In the genomic region with DNA sequence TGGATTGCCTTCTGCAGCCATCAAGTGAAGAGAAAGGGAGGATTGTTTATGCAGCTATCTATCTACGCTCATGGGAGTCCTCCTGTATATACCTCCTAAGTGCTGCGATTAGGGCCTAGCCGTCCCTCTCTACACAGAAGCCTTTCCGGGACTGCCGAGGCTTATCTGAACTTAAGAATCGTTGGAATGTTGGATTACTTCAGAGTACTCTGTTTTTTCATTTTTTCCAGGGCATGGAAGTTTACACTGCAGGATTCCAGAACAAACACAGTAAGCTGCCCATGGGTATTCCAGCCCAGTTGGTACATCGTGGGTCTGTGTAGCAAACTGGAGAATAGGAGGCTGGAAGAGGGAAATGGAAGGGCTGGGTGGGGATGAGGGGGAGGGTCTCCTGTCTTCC, we compare ENCODE assay signal across 18 mouse cellular contexts. TPM values are rescaled to one million over a fixed set of nuclear protein-coding genes. Genes with fewer than 3 reads are reported as not detected.
A peak's percentile ranks its signal among the peaks of the same experiment; 100 is the strongest.
DNase-seq lines count a peak whose midpoint lies in the region; ATAC-seq and TF ChIP-seq lines count a peak whose summit lies in the region.
"Had no signal": no experiment of that assay in that cellular context is flagged by ENCODE, and none has a peak within 500 bp of the region (broad histone marks: within the 10 kb centered on the region; RNA-seq: fewer than 3 reads in every experiment).

No protein-coding gene starts in this region.

- intact Hi-C loops in heart, postnatal 14 days (cut with DNase I), result no loop called here

- H3K9me3 ChIP-seq in heart, embryonic 11.5 days (replicated peaks; ENCODE audit: control insufficient read depth, low read length), result no peaks in the 10 kb centered on the region
- H3K9me3 ChIP-seq in heart, postnatal 0 days (replicated peaks; ENCODE audit: control insufficient read depth, low read length), result no peaks in the 10 kb centered on the region
- no peaks in the 10 kb centered on the region for H3K9me3 ChIP-seq in lung, embryonic 16.5 days (ENCODE audit: control insufficient read depth, low read length)
- no peaks in the 10 kb centered on the region for H3K9me3 ChIP-seq in stomach, postnatal 0 days (ENCODE audit: control insufficient read depth, low read length)
- H3K9me3 ChIP-seq: embryonic facial prominence, embryonic 10.5 days; midbrain, embryonic 13.5 days had no signal

- 0 out of 2 replicates have a peak, but pooled peaks cover 3% of the 10 kb centered on the region for H3K36me3 ChIP-seq in heart, embryonic 11.5 days (ENCODE audit: control insufficient read depth, insufficient read depth, low read length)
- peaks cover 39% of the 10 kb centered on the region for H3K36me3 ChIP-seq in heart, postnatal 0 days (replicated peaks; ENCODE audit: control insufficient read depth, insufficient read depth, low read length)
- no peaks in the 10 kb centered on the region for H3K36me3 ChIP-seq in lung, embryonic 16.5 days (ENCODE audit: control insufficient read depth, insufficient read depth, low read length)
- peaks cover 3% of the 10 kb centered on the region; the same call in 1 of the 2 replicates for H3K36me3 ChIP-seq in stomach, postnatal 0 days (ENCODE audit: control insufficient read depth, insufficient read depth, low read length)

- no peak for TF ChIP-seq CTCF in heart, postnatal 0 days (IDR thresholded peaks at IDR 0.05; ENCODE audit: low read depth)
- TF ChIP-seq CTCF in stomach, postnatal 0 days (IDR thresholded peaks at IDR 0.05; ENCODE audit: low read depth), result no peak

- no peak for TF ChIP-seq EP300 in heart, postnatal 0 days (IDR thresholded peaks at IDR 0.05; ENCODE audit: low read depth)
- TF ChIP-seq EP300 in stomach, postnatal 0 days (optimal IDR thresholded peaks at IDR 0.05), result no peak

- H3K27me3 ChIP-seq in heart, embryonic 11.5 days (ENCODE audit: control insufficient read depth, insufficient read depth, low read length), result no peaks in the 10 kb centered on the region
- no peaks in the 10 kb centered on the region for H3K27me3 ChIP-seq in heart, postnatal 0 days (ENCODE audit: control insufficient read depth, insufficient read depth, low read length)
- no peaks in the 10 kb centered on the region for H3K27me3 ChIP-seq in lung, embryonic 16.5 days (ENCODE audit: control insufficient read depth, insufficient read depth, low read depth, low read length)
- no peaks in the 10 kb centered on the region for H3K27me3 ChIP-seq in stomach, postnatal 0 days (ENCODE audit: control insufficient read depth, insufficient read depth, low read length)
- H3K27me3 ChIP-seq: midbrain, embryonic 13.5 days had no signal

- no peak overlapping the region for H3K4me2 ChIP-seq in heart, embryonic 11.5 days
- no peak overlapping the region for H3K4me2 ChIP-seq in heart, postnatal 0 days (ENCODE audit: low read depth, low read length)
- no peak overlapping the region for H3K4me2 ChIP-seq in lung, embryonic 16.5 days (ENCODE audit: low read depth, low read length)
- H3K4me2 ChIP-seq in stomach, postnatal 0 days (replicated peaks; ENCODE audit: low read depth), result no peak overlapping the region
- H3K4me2 ChIP-seq: midbrain, embryonic 13.5 days had no signal

- DNase-seq in heart, postnatal 14 days, result no peak
- peak; percentile 36 for DNase-seq in heart, postnatal 0 days (ENCODE audit: low spot score)
- DNase-seq in heart, adult 18-20 months, result no peak
- DNase-seq in stomach, postnatal 0 days (ENCODE audit: low spot score), result peak; percentile 12
- DNase-seq: adrenal gland, postnatal 25 days; cerebellum, postnatal 10 days; gastrocnemius, postnatal 14 days; kidney, postnatal 25 days had no signal

- no peak for ATAC-seq in heart, embryonic 11.5 days (replicated peaks; ENCODE audit: insufficient number of reproducible peaks, low FRiP score, low TSS enrichment)
- ATAC-seq in heart, postnatal 0 days (ENCODE audit: insufficient read depth, low read depth), result no peak; the same call in 1 of the 2 replicates
- ATAC-seq in lung, embryonic 16.5 days (ENCODE audit: low read depth), result peak; percentile 83
- no peak for ATAC-seq in stomach, postnatal 0 days (ENCODE audit: low FRiP score, low TSS enrichment)
- ATAC-seq in megakaryocyte-erythroid progenitor cell, adult 5-6 weeks (replicated peaks; ENCODE audit: low FRiP score, low TSS enrichment, poor library complexity, severe bottlenecking), result no peak
- ATAC-seq: CD4-positive, CD25-positive, alpha-beta regulatory T cell, adult 4 months; forebrain, embryonic 16.5 days; hindbrain, embryonic 16.5 days; intestine, embryonic 16.5 days; midbrain, embryonic 13.5 days had no signal

- H3K4me3 ChIP-seq in heart, embryonic 11.5 days (ENCODE audit: low read depth, low read length), result no peak overlapping the region
- H3K4me3 ChIP-seq in heart, postnatal 0 days (ENCODE audit: low read depth, low read length), result no peak overlapping the region
- no peak overlapping the region for H3K4me3 ChIP-seq in lung, embryonic 16.5 days (ENCODE audit: low read length)
- no peak overlapping the region for H3K4me3 ChIP-seq in stomach, postnatal 0 days (ENCODE audit: low read depth, low read length)
- H3K4me3 ChIP-seq: embryonic facial prominence, embryonic 10.5 days; layer of hippocampus, adult 2 months; midbrain, embryonic 13.5 days had no signal

- H3K9ac ChIP-seq in heart, embryonic 11.5 days (ENCODE audit: low read depth, low read length), result no peak overlapping the region
- no peak overlapping the region for H3K9ac ChIP-seq in heart, postnatal 0 days (replicated peaks; ENCODE audit: low read depth, low read length)
- H3K9ac ChIP-seq in lung, embryonic 16.5 days (ENCODE audit: low read length), result no peak overlapping the region
- no peak overlapping the region for H3K9ac ChIP-seq in stomach, postnatal 0 days (ENCODE audit: low read length)
- H3K9ac ChIP-seq: midbrain, embryonic 13.5 days had no signal

- peak overlapping the region; percentile 30 for H3K27ac ChIP-seq in heart, embryonic 11.5 days (ENCODE audit: low read depth, low read length)
- H3K27ac ChIP-seq in heart, postnatal 0 days (ENCODE audit: low read depth), result no peak overlapping the region
- peak overlapping the region; percentile 84 for H3K27ac ChIP-seq in lung, embryonic 16.5 days (ENCODE audit: low read length)
- H3K27ac ChIP-seq in stomach, postnatal 0 days (replicated peaks), result no peak overlapping the region
- H3K27ac ChIP-seq: embryonic facial prominence, embryonic 10.5 days; layer of hippocampus, adult 2 months; midbrain, embryonic 13.5 days had no signal

- H3K4me1 ChIP-seq in heart, embryonic 11.5 days (ENCODE audit: control insufficient read depth, insufficient read depth, low read length), result peaks cover 15% of the 10 kb centered on the region
- H3K4me1 ChIP-seq in heart, postnatal 0 days (ENCODE audit: control insufficient read depth, insufficient read depth), result no peaks in the 10 kb centered on the region
- no peaks in the 10 kb centered on the region; the same call in 1 of the 2 replicates for H3K4me1 ChIP-seq in lung, embryonic 16.5 days (replicated peaks; ENCODE audit: control insufficient read depth, insufficient read depth, low read length)
- H3K4me1 ChIP-seq in stomach, postnatal 0 days (replicated peaks; ENCODE audit: control insufficient read depth, insufficient read depth), result no peaks in the 10 kb centered on the region
- H3K4me1 ChIP-seq: embryonic facial prominence, embryonic 10.5 days; midbrain, embryonic 13.5 days had no signal

- WGBS in heart, embryonic 11.5 days (ENCODE audit: insufficient replicate concordance), result 23% methylated on average over 7 of the region's 7 CpGs
- 25% methylated on average over 7 of the region's 7 CpGs for WGBS in heart, postnatal 0 days
- 25% methylated on average over 7 of the region's 7 CpGs for WGBS in lung, embryonic 16.5 days
- 45% methylated on average over 7 of the region's 7 CpGs for WGBS in stomach, postnatal 0 days

RNA-seq across cellular contexts. Expression of a gene that starts 14.5 kb away (rescaled TPM):
- polyA plus RNA-seq in heart, embryonic 11.5 days (2014; fragmentation: Nextera tagmentation; extraction: Ambion mirVana), result 58.0 and 62.3 TPM in 2 replicates
- total RNA-seq in heart, postnatal 14 days (2021), result 10 to 100 TPM; 69.3 to 86.7 TPM
- 78.5 and 79.3 TPM in 2 replicates for total RNA-seq in heart, postnatal 0 days (2014; rRNA removed; ENCODE audit: low replicate concordance)
- 65.4 and 67.2 TPM in 2 replicates for polyA plus RNA-seq in heart, postnatal 0 days (2015; fragmentation: Nextera tagmentation; extraction: Ambion mirVana)
- 100 to 1,000 TPM; 127 to 145 TPM for total RNA-seq in heart, adult 18-20 months (2021)
- 35.7 and 39.4 TPM in 2 replicates for polyA plus RNA-seq in lung, embryonic 16.5 days (2015; fragmentation: Nextera tagmentation; extraction: Ambion mirVana)
- 103 and 105 TPM in 2 replicates for polyA plus RNA-seq in stomach, postnatal 0 days (2015; fragmentation: Nextera tagmentation; extraction: Ambion mirVana)
- 20.7 and 25.3 TPM in 2 replicates for total RNA-seq in megakaryocyte-erythroid progenitor cell, adult 5-6 weeks (2014; fragmentation: Nextera tagmentation)
- 8.9 and 13.9 TPM in 2 replicates for total RNA-seq in megakaryocyte-erythroid progenitor cell, adult 5-6 weeks (2017)

RNA-seq across cellular contexts. Expression of a gene that starts 21.4 kb away (rescaled TPM):
- 33.0 and 53.4 TPM in 2 replicates for polyA plus RNA-seq in heart, embryonic 11.5 days (2014; fragmentation: Nextera tagmentation; extraction: Ambion mirVana)
- total RNA-seq in heart, postnatal 14 days (2021), result 10 to 100 TPM; 53.8 to 58.1 TPM
- 83.3 and 96.0 TPM in 2 replicates for total RNA-seq in heart, postnatal 0 days (2014; rRNA removed; ENCODE audit: low replicate concordance)
- polyA plus RNA-seq in heart, postnatal 0 days (2015; fragmentation: Nextera tagmentation; extraction: Ambion mirVana), result 18.9 and 21.5 TPM in 2 replicates
- 10 to 100 TPM; 47.9 to 49.6 TPM for total RNA-seq in heart, adult 18-20 months (2021)
- polyA plus RNA-seq in lung, embryonic 16.5 days (2015; fragmentation: Nextera tagmentation; extraction: Ambion mirVana), result 56.0 and 57.1 TPM in 2 replicates
- 21.4 and 24.7 TPM in 2 replicates for polyA plus RNA-seq in stomach, postnatal 0 days (2015; fragmentation: Nextera tagmentation; extraction: Ambion mirVana)
- total RNA-seq in megakaryocyte-erythroid progenitor cell, adult 5-6 weeks (2014; fragmentation: Nextera tagmentation), result 49.0 and 63.7 TPM in 2 replicates
- 48.1 and 62.1 TPM in 2 replicates for total RNA-seq in megakaryocyte-erythroid progenitor cell, adult 5-6 weeks (2017)

Comparison
In these comparisons a context has a peak if more than half of its experiments do, and no peak if none do; other contexts are left out.
1. H3K27ac ChIP-seq: peak in heart, embryonic 11.5 days (single experiment) and lung, embryonic 16.5 days (single experiment); none in heart, postnatal 0 days (single experiment) and stomach, postnatal 0 days (single experiment).
2. DNase-seq: peak in heart, postnatal 0 days (single experiment) and stomach, postnatal 0 days (single experiment); none in heart, postnatal 14 days (0 of 2) and heart, adult 18-20 months (0 of 2).